Mouse (Mus musculus): ENCODE measurements at regions not wholly inside any gene's neighbourhood (a gene's known extent, or its start where the extent isn't known, plus 50 kb on each side); places are given as distances from the start of the nearest gene placed in this dataset.

DNA sequence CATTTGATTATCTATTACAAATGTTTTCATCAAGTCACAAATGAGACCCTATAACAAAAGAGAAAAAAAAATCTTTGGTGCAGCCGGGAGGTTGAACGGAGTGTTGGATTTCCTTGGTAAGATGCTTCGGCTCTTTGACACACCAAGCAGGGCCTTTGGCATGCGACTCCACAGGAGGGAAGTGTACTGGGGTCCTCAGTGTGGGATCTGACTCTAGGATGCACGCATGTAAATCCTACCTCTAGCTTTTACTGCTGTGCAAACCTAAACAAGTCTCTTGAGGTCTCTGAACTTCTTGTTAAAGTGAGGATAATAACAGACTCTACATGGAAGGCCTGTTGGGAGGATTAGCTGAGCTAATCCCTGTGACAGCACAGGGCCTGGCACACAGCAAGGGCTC is 257.6 kb upstream of the Irx3 start:
- Histone ChIP-seq H3K4me3 (ENCODE audit: low read depth, low read length) (no peak overlapping the region), H3K9ac (ENCODE audit: low read depth, low read length) (no peak overlapping the region), H3K9me3 (ENCODE audit: control insufficient read depth) (no peaks in the 10 kb centered on the region), H3K27me3 (replicated peaks; ENCODE audit: control insufficient read depth, insufficient read depth, low read length) (no peaks in the 10 kb centered on the region; the same call in 1 of the 2 replicates), H3K27ac (ENCODE audit: low read depth, low read length) (no peak overlapping the region), H3K36me3 (ENCODE audit: control insufficient read depth, insufficient read depth) (no peaks in the 10 kb centered on the region), H3K4me1 (replicated peaks; ENCODE audit: control insufficient read depth, insufficient read depth, low read length) (no peaks in the 10 kb centered on the region), H3K4me2 (replicated peaks; ENCODE audit: low read depth) (no peak overlapping the region)
- WGBS = 84% methylated on average over 5 of the region's 5 CpGs
- ATAC-seq = no peak
- TF ChIP-seq CTCF (IDR thresholded peaks at IDR 0.05; ENCODE audit: low read depth) = no peak

DNA sequence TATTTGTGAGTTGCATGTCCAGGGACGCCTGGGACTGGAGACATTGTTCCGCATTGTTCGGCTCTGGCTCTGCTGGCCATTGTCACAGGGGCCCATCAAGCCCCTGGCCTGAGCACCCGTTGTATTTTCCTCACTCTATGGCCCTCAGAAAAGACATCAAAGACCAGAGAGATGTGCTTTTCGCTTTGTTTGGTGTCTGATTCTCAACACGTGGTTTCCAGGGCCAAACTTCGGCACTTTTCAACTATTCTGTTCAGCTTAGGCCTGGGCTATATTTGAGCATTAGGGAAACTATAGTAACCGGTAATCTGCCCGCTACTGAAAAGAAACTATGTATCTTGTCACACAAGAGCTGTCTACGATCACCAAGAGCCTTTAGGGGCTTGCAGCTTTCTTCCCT is 257.1 kb upstream of the Irx3 start:
- Histone ChIP-seq H3K9ac (ENCODE audit: low read depth, low read length) (no peak overlapping the region), H3K27ac (ENCODE audit: low read depth, low read length) (no peak overlapping the region), H3K27me3 (replicated peaks; ENCODE audit: control insufficient read depth, insufficient read depth, low read length) (no peaks in the 10 kb centered on the region), H3K4me1 (replicated peaks; ENCODE audit: control insufficient read depth, insufficient read depth, low read length) (no peaks in the 10 kb centered on the region), H3K4me2 (replicated peaks; ENCODE audit: low read depth) (no peak overlapping the region), H3K36me3 (ENCODE audit: control insufficient read depth, insufficient read depth) (no peaks in the 10 kb centered on the region), H3K4me3 (ENCODE audit: low read depth, low read length) (no peak overlapping the region), H3K9me3 (ENCODE audit: control insufficient read depth) (no peaks in the 10 kb centered on the region)
- no peak for ATAC-seq
- TF ChIP-seq CTCF (IDR thresholded peaks at IDR 0.05; ENCODE audit: low read depth) = no peak
- 77% methylated on average over 10 of the region's 10 CpGs for WGBS

DNA sequence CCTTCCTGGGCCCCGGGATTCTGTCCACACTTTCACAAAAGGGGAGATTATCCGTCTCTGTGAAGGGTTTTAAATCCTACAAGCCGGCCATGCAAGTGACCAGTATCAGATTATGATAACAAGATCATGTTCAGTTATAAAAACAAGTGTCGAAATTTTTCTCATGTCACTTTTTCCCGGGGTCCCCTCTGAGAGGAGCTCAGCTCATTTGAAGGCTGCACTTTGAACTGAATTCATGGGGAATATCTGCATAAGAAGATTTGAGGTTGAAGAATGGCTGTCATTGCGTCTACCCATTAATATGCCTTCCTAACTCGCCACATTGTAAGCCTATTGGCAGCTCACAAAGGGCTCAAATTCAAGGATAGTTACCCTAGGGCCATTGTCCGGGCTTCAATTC is 256.0 kb upstream of the Irx3 start:
- no peak overlapping the region for H3K4me3 ChIP-seq (ENCODE audit: low read depth, low read length)
- H3K4me2 ChIP-seq (replicated peaks; ENCODE audit: low read depth) = no peak overlapping the region
- H3K9ac ChIP-seq (ENCODE audit: low read depth, low read length) = no peak overlapping the region
- no peak overlapping the region for H3K27ac ChIP-seq (ENCODE audit: low read depth, low read length)
- H3K9me3 ChIP-seq (ENCODE audit: control insufficient read depth) = no peaks in the 10 kb centered on the region
- no peaks in the 10 kb centered on the region for H3K36me3 ChIP-seq (ENCODE audit: control insufficient read depth, insufficient read depth)
- WGBS = 69% methylated on average over 8 of the region's 8 CpGs
- no peaks in the 10 kb centered on the region for H3K4me1 ChIP-seq (replicated peaks; ENCODE audit: control insufficient read depth, insufficient read depth, low read length)
- H3K27me3 ChIP-seq (replicated peaks; ENCODE audit: control insufficient read depth, insufficient read depth, low read length) = no peaks in the 10 kb centered on the region
- ATAC-seq = no peak
- TF ChIP-seq CTCF (IDR thresholded peaks at IDR 0.05; ENCODE audit: low read depth) = no peak

DNA sequence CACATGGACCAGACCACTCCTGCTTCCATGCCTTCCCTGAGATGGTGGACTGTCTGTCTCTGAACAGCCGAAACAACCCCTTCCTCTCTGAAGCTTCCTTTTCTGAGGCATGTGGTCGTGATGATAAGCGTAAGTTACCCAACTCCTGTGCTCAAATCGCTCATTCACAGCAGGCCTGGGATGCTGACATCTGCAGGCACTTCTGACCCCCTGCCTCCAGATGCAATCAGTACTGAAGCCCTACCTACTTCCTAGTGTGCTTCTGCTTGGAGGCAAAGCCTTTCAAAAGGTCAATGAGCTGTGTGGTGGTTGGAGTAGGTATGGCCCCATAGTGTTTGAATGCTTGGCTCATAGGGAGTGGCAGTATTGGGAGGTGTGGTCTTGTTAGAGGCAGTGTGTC is 253.7 kb upstream of the Irx3 start:
- Histone ChIP-seq H3K27ac (ENCODE audit: low read depth, low read length) (no peak overlapping the region), H3K9me3 (ENCODE audit: control insufficient read depth) (no peaks in the 10 kb centered on the region), H3K4me2 (replicated peaks; ENCODE audit: low read depth) (no peak overlapping the region), H3K4me3 (ENCODE audit: low read depth, low read length) (no peak overlapping the region), H3K36me3 (ENCODE audit: control insufficient read depth, insufficient read depth) (no peaks in the 10 kb centered on the region), H3K9ac (ENCODE audit: low read depth, low read length) (no peak overlapping the region), H3K27me3 (replicated peaks; ENCODE audit: control insufficient read depth, insufficient read depth, low read length) (no peaks in the 10 kb centered on the region), H3K4me1 (replicated peaks; ENCODE audit: control insufficient read depth, insufficient read depth, low read length) (no peaks in the 10 kb centered on the region)
- no peak for TF ChIP-seq CTCF (IDR thresholded peaks at IDR 0.05; ENCODE audit: low read depth)
- 73% methylated on average over 4 of the region's 4 CpGs for WGBS
- no peak for ATAC-seq

DNA sequence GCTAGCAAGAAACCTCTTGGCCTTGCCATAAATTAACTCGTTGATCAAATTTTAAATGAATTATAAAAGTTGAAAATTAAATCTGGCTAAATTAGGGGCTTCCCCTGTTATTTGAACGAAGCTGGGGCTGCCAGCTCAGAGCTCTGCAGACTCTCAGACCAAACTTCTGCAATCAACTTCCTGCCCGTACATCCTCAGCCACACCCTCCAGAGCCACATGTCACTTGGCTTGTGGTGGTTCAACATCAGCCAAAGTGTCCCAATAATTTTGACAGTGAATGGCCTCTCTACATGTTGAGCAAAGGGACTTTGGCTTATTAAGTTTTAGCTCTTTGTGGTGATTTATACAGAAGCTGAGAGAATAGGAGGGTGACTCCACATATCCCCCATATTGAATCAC is 242.8 kb upstream of the Irx3 start:
- TF ChIP-seq CTCF (IDR thresholded peaks at IDR 0.05; ENCODE audit: low read depth) = no peak
- WGBS = 69% methylated on average over 3 of the region's 3 CpGs
- Histone ChIP-seq H3K4me2 (replicated peaks; ENCODE audit: low read depth) (no peak overlapping the region), H3K9me3 (ENCODE audit: control insufficient read depth) (no peaks in the 10 kb centered on the region), H3K9ac (ENCODE audit: low read depth, low read length) (no peak overlapping the region), H3K4me3 (ENCODE audit: low read depth, low read length) (no peak overlapping the region), H3K36me3 (ENCODE audit: control insufficient read depth, insufficient read depth) (no peaks in the 10 kb centered on the region), H3K27me3 (replicated peaks; ENCODE audit: control insufficient read depth, insufficient read depth, low read length) (no peaks in the 10 kb centered on the region), H3K27ac (ENCODE audit: low read depth, low read length) (no peak overlapping the region), H3K4me1 (replicated peaks; ENCODE audit: control insufficient read depth, insufficient read depth, low read length) (no peaks in the 10 kb centered on the region)
- ATAC-seq = no peak

DNA sequence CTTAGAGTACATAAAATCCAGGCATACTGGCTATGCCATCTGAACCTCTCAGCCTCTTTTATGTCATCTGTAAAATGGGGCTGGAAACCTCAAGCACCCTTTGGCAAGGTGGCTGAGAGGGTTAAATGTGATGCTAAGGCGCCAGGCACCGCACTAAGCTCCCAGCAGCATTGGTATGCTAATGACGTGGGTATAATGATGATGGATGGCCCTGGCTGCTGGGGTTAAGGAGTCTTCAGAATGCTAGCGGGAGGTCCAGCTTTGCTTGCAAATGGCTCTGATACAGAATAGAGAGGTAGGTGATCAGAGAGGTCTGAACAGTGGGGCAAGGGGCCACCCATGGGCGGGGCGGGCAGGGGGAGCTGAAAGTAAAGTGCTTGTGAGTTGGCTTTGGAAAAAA is 241.1 kb upstream of the Irx3 start:
- Histone ChIP-seq H3K27ac (ENCODE audit: low read depth, low read length) (no peak overlapping the region), H3K4me1 (replicated peaks; ENCODE audit: control insufficient read depth, insufficient read depth, low read length) (no peaks in the 10 kb centered on the region), H3K4me2 (replicated peaks; ENCODE audit: low read depth) (no peak overlapping the region), H3K9me3 (ENCODE audit: control insufficient read depth) (no peaks in the 10 kb centered on the region), H3K4me3 (ENCODE audit: low read depth, low read length) (no peak overlapping the region), H3K9ac (ENCODE audit: low read depth, low read length) (no peak overlapping the region), H3K27me3 (replicated peaks; ENCODE audit: control insufficient read depth, insufficient read depth, low read length) (no peaks in the 10 kb centered on the region), H3K36me3 (ENCODE audit: control insufficient read depth, insufficient read depth) (no peaks in the 10 kb centered on the region)
- WGBS = 14% methylated on average over 6 of the region's 6 CpGs
- ATAC-seq = no peak
- TF ChIP-seq CTCF (IDR thresholded peaks at IDR 0.05; ENCODE audit: low read depth) = no peak

DNA sequence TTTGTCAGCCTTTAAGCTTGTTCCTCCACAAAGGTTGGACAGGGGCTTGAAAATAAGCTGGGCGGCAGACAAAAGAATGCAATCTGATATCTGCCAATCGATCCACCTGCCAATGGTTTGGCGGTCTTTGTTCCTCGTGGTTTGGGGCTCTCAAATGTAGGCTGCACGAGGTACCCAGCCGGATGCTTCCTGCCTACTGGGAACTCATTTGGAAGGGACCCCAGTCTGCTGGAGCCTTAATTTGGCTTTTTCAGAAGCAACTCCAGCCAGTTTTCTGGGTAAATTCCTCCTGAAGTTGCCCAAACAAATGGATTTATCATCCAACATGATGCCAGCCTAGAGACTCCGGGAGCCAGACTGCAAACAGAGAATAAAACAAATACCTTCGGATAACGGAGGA is 228.1 kb upstream of the Irx3 start:
- ATAC-seq = no peak
- TF ChIP-seq CTCF (IDR thresholded peaks at IDR 0.05; ENCODE audit: low read depth) = no peak

More for the DNA sequence above, 228.1 kb upstream of the Irx3 start:
- H3K9ac ChIP-seq (ENCODE audit: low read depth, low read length) = no peak overlapping the region
- no peaks in the 10 kb centered on the region for H3K27me3 ChIP-seq (replicated peaks; ENCODE audit: control insufficient read depth, insufficient read depth, low read length)
- no peaks in the 10 kb centered on the region for H3K9me3 ChIP-seq (ENCODE audit: control insufficient read depth)
- H3K4me1 ChIP-seq (replicated peaks; ENCODE audit: control insufficient read depth, insufficient read depth, low read length) = no peaks in the 10 kb centered on the region
- no peak overlapping the region for H3K4me3 ChIP-seq (ENCODE audit: low read depth, low read length)
- H3K4me2 ChIP-seq (replicated peaks; ENCODE audit: low read depth) = no peak overlapping the region
- 27% methylated on average over 9 of the region's 9 CpGs for WGBS
- H3K27ac ChIP-seq (ENCODE audit: low read depth, low read length) = no peak overlapping the region
- no peaks in the 10 kb centered on the region for H3K36me3 ChIP-seq (ENCODE audit: control insufficient read depth, insufficient read depth)
